21 mouse cellular contexts compared by ENCODE assay signal in the genomic region with DNA sequence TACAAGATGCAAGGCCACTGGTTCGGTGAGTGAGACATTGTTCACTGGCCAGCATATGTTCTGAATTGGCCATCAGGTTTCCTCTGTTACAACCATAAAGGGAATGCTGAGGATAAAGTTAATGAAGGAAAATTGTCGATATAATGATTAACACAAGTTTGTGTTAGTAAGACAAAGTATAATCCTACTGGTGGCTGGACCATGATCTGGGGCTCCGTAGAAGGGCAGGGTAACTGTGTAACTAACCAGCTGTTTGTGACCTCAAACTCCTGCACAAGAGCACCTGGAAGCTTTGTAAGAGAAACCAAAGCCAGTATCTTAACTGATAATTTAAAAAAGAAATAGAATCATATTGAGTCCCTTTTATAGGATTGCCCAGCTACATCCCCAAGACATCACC. TPM values are rescaled to one million over a fixed set of nuclear protein-coding genes. Genes with fewer than 3 reads are reported as not detected.
DNase-seq lines count a peak whose midpoint lies in the region; ATAC-seq and TF ChIP-seq lines count a peak whose summit lies in the region.
"Had no signal": no experiment of that assay in that cellular context is flagged by ENCODE, and none has a peak within 500 bp of the region (broad histone marks: within the 10 kb centered on the region; RNA-seq: fewer than 3 reads in every experiment).

No protein-coding gene starts in this region.

- peak; percentile 9 for DNase-seq in thymus, postnatal 4 days
- DNase-seq in thymus, postnatal 10 days (ENCODE audit: low spot score in 2 of 2) = no peak
- peak; percentile 89 for DNase-seq in kidney, adult 2 months
- peak; percentile 35 for DNase-seq in kidney, postnatal 0 days (ENCODE audit: low spot score)
- peak; percentile 2 for DNase-seq in stomach, postnatal 0 days (ENCODE audit: low spot score)
- DNase-seq in midbrain, embryonic 10.5 days (ENCODE audit: low spot score) = no peak
- no peak for DNase-seq in right cerebral cortex, postnatal 4 days
- no peak for DNase-seq in embryo, embryonic 11 days
- DNase-seq: adrenal gland, adult 8-10 months; cerebellum, adult 2 months; cerebellum, postnatal 25 days; heart, postnatal 36 days; lung, adult 2 months; right cerebral cortex, adult 18-20 months had no signal

- H3K4me1 ChIP-seq in kidney, adult 2 months (ENCODE audit: control insufficient read depth, insufficient read depth, low read length) = peaks cover 23% of the 10 kb centered on the region
- H3K4me1 ChIP-seq in kidney, postnatal 0 days (replicated peaks; ENCODE audit: insufficient read depth, low read length) = 0 out of 2 replicates have a peak, but pooled peaks cover 2% of the 10 kb centered on the region
- H3K4me1 ChIP-seq in stomach, postnatal 0 days (replicated peaks; ENCODE audit: control insufficient read depth, insufficient read depth) = no peaks in the 10 kb centered on the region
- no peaks in the 10 kb centered on the region for H3K4me1 ChIP-seq in midbrain, embryonic 10.5 days
- H3K4me1 ChIP-seq: forebrain, embryonic 13.5 days; heart, embryonic 15.5 days; hindbrain, embryonic 13.5 days; midbrain, embryonic 15.5 days; neural tube, embryonic 13.5 days had no signal

- TF ChIP-seq EP300 in stomach, postnatal 0 days (optimal IDR thresholded peaks at IDR 0.05) = no peak

- no peak for TF ChIP-seq CTCF in kidney, adult 2 months (conservative IDR thresholded peaks at IDR 0.05; ENCODE audit: insufficient read depth, insufficient read length, low read depth, low read length)
- TF ChIP-seq CTCF in kidney, postnatal 0 days (IDR thresholded peaks at IDR 0.05; ENCODE audit: low read depth) = no peak
- no peak for TF ChIP-seq CTCF in stomach, postnatal 0 days (IDR thresholded peaks at IDR 0.05; ENCODE audit: low read depth)

- peak overlapping the region; percentile 100 for H3K27ac ChIP-seq in kidney, adult 2 months (ENCODE audit: insufficient read depth, low read depth, low read length)
- peak overlapping the region; percentile 25 for H3K27ac ChIP-seq in kidney, postnatal 0 days
- no peak overlapping the region for H3K27ac ChIP-seq in stomach, postnatal 0 days (replicated peaks)
- H3K27ac ChIP-seq in midbrain, embryonic 10.5 days (replicated peaks) = no peak overlapping the region
- H3K27ac ChIP-seq: forebrain, embryonic 13.5 days; heart, embryonic 15.5 days; hindbrain, embryonic 13.5 days; layer of hippocampus, adult 2 months; midbrain, embryonic 15.5 days; neural tube, embryonic 13.5 days had no signal

- H3K9me3 ChIP-seq in kidney, postnatal 0 days (replicated peaks; ENCODE audit: low read length) = no peaks in the 10 kb centered on the region
- H3K9me3 ChIP-seq in stomach, postnatal 0 days (ENCODE audit: control insufficient read depth, low read length) = no peaks in the 10 kb centered on the region
- no peaks in the 10 kb centered on the region for H3K9me3 ChIP-seq in midbrain, embryonic 10.5 days (replicated peaks)
- H3K9me3 ChIP-seq: forebrain, embryonic 13.5 days; heart, embryonic 15.5 days; hindbrain, embryonic 13.5 days; midbrain, embryonic 15.5 days; neural tube, embryonic 13.5 days had no signal

- peak; percentile 65 for ATAC-seq in kidney, postnatal 0 days (replicated peaks; ENCODE audit: low FRiP score, low read depth)
- ATAC-seq in stomach, postnatal 0 days (ENCODE audit: low FRiP score, low TSS enrichment) = no peak
- ATAC-seq: forebrain, embryonic 13.5 days; midbrain, embryonic 15.5 days had no signal

- TF ChIP-seq POLR2A in kidney, adult 2 months (IDR thresholded peaks at IDR 0.05; ENCODE audit: low read depth, low read length) = no peak

- H3K4me3 ChIP-seq in kidney, adult 2 months (ENCODE audit: insufficient read depth, low read depth, low read length) = no peak overlapping the region
- H3K4me3 ChIP-seq in kidney, postnatal 0 days (replicated peaks; ENCODE audit: low read depth, low read length) = no peak overlapping the region
- H3K4me3 ChIP-seq in stomach, postnatal 0 days (ENCODE audit: low read depth, low read length) = no peak overlapping the region
- no peak overlapping the region for H3K4me3 ChIP-seq in midbrain, embryonic 10.5 days
- H3K4me3 ChIP-seq: forebrain, embryonic 13.5 days; heart, embryonic 15.5 days; hindbrain, embryonic 13.5 days; layer of hippocampus, adult 2 months; megakaryocyte, embryonic 14.5 days; midbrain, embryonic 15.5 days; neural tube, embryonic 13.5 days had no signal

- WGBS in kidney, adult 2 months = 36% methylated on average over 3 of the region's 3 CpGs
- 74% methylated on average over 3 of the region's 3 CpGs for WGBS in kidney, postnatal 0 days
- 76% methylated on average over 3 of the region's 3 CpGs for WGBS in stomach, postnatal 0 days
- 94% methylated on average over 3 of the region's 3 CpGs for WGBS in midbrain, embryonic 10.5 days

- no peak overlapping the region for H3K9ac ChIP-seq in kidney, postnatal 0 days (ENCODE audit: low read depth, low read length)
- H3K9ac ChIP-seq in stomach, postnatal 0 days (ENCODE audit: low read length) = no peak overlapping the region
- H3K9ac ChIP-seq: forebrain, embryonic 13.5 days; heart, embryonic 15.5 days; hindbrain, embryonic 13.5 days; midbrain, embryonic 15.5 days; neural tube, embryonic 13.5 days had no signal

- H3K36me3 ChIP-seq in kidney, adult 2 months (ENCODE audit: control insufficient read depth, insufficient read depth, low read length) = no peaks in the 10 kb centered on the region
- H3K36me3 ChIP-seq in kidney, postnatal 0 days (ENCODE audit: insufficient read depth, low read length) = no peaks in the 10 kb centered on the region
- no peaks in the 10 kb centered on the region for H3K36me3 ChIP-seq in stomach, postnatal 0 days (ENCODE audit: control insufficient read depth, insufficient read depth, low read length)
- H3K36me3 ChIP-seq in midbrain, embryonic 10.5 days = no peaks in the 10 kb centered on the region
- H3K36me3 ChIP-seq: heart, embryonic 15.5 days; hindbrain, embryonic 13.5 days; midbrain, embryonic 15.5 days; neural tube, embryonic 13.5 days had no signal

- no peaks in the 10 kb centered on the region for H3K27me3 ChIP-seq in kidney, adult 2 months (replicated peaks; ENCODE audit: control insufficient read depth, insufficient read depth, low read length)
- H3K27me3 ChIP-seq in kidney, postnatal 0 days (ENCODE audit: insufficient read depth, low read length) = no peaks in the 10 kb centered on the region
- H3K27me3 ChIP-seq in stomach, postnatal 0 days (ENCODE audit: control insufficient read depth, insufficient read depth, low read length) = no peaks in the 10 kb centered on the region
- no peaks in the 10 kb centered on the region for H3K27me3 ChIP-seq in midbrain, embryonic 10.5 days (ENCODE audit: low read depth, poor library complexity, severe bottlenecking)
- H3K27me3 ChIP-seq: forebrain, embryonic 13.5 days; heart, embryonic 15.5 days; hindbrain, embryonic 13.5 days; megakaryocyte, embryonic 14.5 days; midbrain, embryonic 15.5 days; neural tube, embryonic 13.5 days had no signal

- H3K4me2 ChIP-seq in kidney, postnatal 0 days (ENCODE audit: low read length) = no peak overlapping the region
- H3K4me2 ChIP-seq in stomach, postnatal 0 days (replicated peaks; ENCODE audit: low read depth) = no peak overlapping the region
- H3K4me2 ChIP-seq: forebrain, embryonic 13.5 days; heart, embryonic 15.5 days; hindbrain, embryonic 13.5 days; midbrain, embryonic 15.5 days; neural tube, embryonic 13.5 days had no signal

RNA-seq across cellular contexts. Expression of a gene that starts 55.4 kb away (rescaled TPM):
- polyA plus RNA-seq in kidney, adult 2 months (2012; rRNA removed) = 5.3 and 7.0 TPM in 2 replicates
- 27.7 and 29.5 TPM in 2 replicates for polyA plus RNA-seq in kidney, postnatal 0 days (2015; fragmentation: Nextera tagmentation; extraction: Ambion mirVana)
- polyA plus RNA-seq in stomach, postnatal 0 days (2015; fragmentation: Nextera tagmentation; extraction: Ambion mirVana) = 14.2 and 15.0 TPM in 2 replicates
- 52.1 and 52.3 TPM in 2 replicates for polyA plus RNA-seq in midbrain, embryonic 10.5 days (2016; fragmentation: Nextera tagmentation; extraction: Ambion mirVana)

Comparison
In these comparisons a context has a peak if more than half of its experiments do, and no peak if none do; other contexts are left out.
1. DNase-seq: peak in thymus, postnatal 4 days (single experiment), kidney, adult 2 months (single experiment), kidney, postnatal 0 days (single experiment) and stomach, postnatal 0 days (single experiment); none in thymus, postnatal 10 days (0 of 2), midbrain, embryonic 10.5 days (single experiment), right cerebral cortex, postnatal 4 days (single experiment) and embryo, embryonic 11 days (single experiment).
2. H3K27ac ChIP-seq: peak in kidney, adult 2 months (single experiment) and kidney, postnatal 0 days (single experiment); none in stomach, postnatal 0 days (single experiment) and midbrain, embryonic 10.5 days (single experiment).